Mouse (Mus musculus) bone marrow, adult 2 months (tissue): ENCODE measurements around the gene Naxd. TPM values are rescaled to one million over a fixed set of nuclear protein-coding genes. Genes with fewer than 3 reads are reported as not detected.

ENCODE experiments used
- H3K27ac ChIP-seq: fragments of 200-500 bp; 2 replicates; pipeline ENCODE4 v1.5.1; 2012; ENCODE audit warnings: low read depth, mild to moderate bottlenecking, control low read depth, inconsistent platforms, low read length; ENCODE audit not compliant: control insufficient read depth, poor library complexity, insufficient read depth
- H3K4me1 ChIP-seq: fragments of 200-500 bp; 2 replicates; pipeline ENCODE4 v1.6.1; 2011; ENCODE audit warnings: low read length; ENCODE audit not compliant: control insufficient read depth, insufficient read depth
- H3K4me3 ChIP-seq: fragments of 200-500 bp; replicated peaks from 2 replicates; pipeline ENCODE3; 2011; ENCODE audit warnings: mild to moderate bottlenecking, low read depth, low read length, control low read depth; ENCODE audit not compliant: control insufficient read depth
- CTCF ChIP-seq: fragments of 200-500 bp; IDR thresholded peaks from 2 replicates; pipeline ENCODE4 v1.5.1; 2011; ENCODE audit warnings: low read length, control low read depth; ENCODE audit not compliant: control insufficient read depth, insufficient read depth
- POLR2A ChIP-seq: fragments of 200-500 bp; IDR thresholded peaks from 2 replicates; pipeline ENCODE4 v1.6.1; 2011; ENCODE audit warnings: low read depth, mild to moderate bottlenecking, control low read depth, low read length, borderline replicate concordance; ENCODE audit not compliant: control insufficient read depth
- WGBS: fragments of 180-500 bp; shearing (Covaris S2); methylation state at CpG from one replicate; pipeline ENCODE4 v1.1.7; 2018; 5-methylcytosine and 5-hydroxymethylcytosine counted together
- polyA plus RNA-seq: library from polyadenylated mRNA; stranded (reverse); fragments of >200 nt; gene quantifications from 2 replicates; pipeline ENCODE4 v1.2.4, GENCODE M21; 2011; ENCODE audit warnings: low replicate concordance; ENCODE audit not compliant: missing spikeins, insufficient read depth, insufficient read length

The Naxd gene
- polyA plus RNA-seq, 1 experiment: 74.0 TPM

DNA sequence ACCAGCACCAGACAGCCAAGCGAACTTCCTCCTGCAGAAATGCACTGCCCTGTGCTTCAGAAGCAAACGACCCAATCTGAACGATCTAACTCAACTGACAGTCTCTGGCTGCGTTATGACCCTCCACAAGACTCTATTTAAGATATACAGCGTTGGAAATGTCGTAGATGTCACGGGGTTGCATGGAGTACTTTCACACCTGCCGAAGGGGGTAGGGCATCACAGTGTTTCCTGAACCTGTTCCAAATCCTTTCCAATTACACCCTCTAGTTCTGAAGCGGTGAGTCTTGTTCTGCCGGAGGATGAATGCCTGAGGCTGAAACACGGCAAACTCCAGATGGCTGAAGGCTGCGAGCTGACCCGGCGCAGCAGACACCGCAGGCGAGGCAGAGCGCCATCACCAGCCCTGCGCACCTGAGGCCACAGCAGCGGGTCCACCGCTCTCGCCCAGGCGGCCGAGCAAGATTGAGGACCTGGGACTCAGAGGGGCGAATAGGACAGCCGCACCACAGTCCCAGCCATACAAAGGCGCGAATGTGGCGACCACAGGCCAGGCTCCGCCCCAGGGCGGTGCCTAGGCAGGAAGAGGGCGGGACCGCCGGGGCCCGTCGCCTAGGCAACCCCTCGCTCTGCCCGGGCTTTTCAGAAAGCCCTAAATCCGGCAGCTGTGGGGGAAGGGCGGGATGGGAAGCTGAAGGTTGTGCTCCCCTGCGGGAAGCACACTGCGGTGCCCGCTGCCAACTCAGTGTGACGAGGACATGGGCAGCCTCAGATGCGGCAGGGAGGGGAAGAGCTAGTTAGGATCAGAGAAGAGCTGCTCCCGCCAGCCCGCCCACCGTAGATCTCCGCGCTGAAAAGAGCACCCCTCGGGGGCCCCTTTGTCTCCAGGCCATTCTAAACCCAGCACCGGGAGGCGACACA lies 57.8 kb downstream of the Naxd start, which contains the start of gene Ing1:
Ing1 (plus strand) TSS at position 773 of the 921 bp plus-strand sequence.
- TF ChIP-seq CTCF: no peak
- peak; percentile 97 for TF ChIP-seq POLR2A
- WGBS: under 1% methylated on average over 52 of the region's 52 CpGs
- H3K27ac ChIP-seq: peak within 1 kb of the TSS; percentile 89

DNA sequence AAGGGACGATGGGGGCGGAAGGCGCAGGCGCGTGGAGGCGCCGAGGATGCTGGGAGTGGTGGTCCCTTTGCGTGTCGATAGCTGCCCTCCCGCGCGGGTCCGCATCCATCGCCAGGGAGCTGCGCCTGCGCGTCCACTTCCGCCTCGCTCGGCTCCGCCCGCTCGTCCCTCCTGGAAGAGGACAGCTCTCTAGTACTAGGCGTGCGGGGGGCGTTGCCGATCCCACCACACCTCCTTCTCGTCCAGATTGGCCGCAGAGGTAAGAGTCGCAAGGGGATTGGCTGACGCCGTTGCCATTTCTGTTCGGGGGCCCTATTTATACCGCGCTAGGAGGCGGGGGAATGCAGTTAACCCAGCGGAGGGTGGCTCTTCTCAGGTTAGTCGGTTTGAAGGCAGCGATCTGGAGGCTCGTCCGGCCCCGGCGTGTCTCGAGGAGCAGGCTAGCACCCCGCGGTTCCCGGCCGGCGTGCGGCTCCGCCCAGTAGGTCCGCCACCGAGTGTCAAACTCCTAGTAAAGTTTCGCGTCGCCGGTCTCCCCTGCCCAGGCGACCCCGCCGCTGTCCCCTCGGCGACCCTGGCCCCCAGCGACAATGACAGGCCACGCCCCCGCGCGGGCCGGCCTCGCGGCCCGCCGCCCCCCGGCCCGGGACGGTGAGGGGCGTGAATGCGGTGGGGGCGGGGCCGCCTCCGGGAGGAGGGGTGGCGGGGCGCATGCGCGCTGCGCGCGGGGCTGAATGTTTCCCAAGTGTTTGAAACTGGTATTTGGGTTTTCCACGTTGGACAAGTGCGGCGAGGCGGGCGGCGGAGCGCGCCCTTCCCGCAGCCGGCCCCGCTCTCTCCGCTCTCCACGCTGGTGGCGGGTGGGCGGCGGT lies 58.6 kb downstream of the Naxd start:
- H3K27ac ChIP-seq: peak overlapping the region; percentile 89
- peak overlapping the region; percentile 100 for H3K4me3 ChIP-seq
- TF ChIP-seq CTCF (0 out of 2 replicates have a peak, but pooled peaks have one; percentile 5), POLR2A (peak; percentile 98)
- WGBS: under 1% methylated on average over 103 of the region's 103 CpGs
- no peaks in the 10 kb centered on the region; the same call in 1 of the 2 replicates for H3K4me1 ChIP-seq

More for the DNA sequence above, 57.8 kb downstream of the Naxd start, which contains the start of gene Ing1:
- Histone ChIP-seq H3K4me1 (no peaks in the 10 kb centered on the region; the same call in 1 of the 2 replicates), H3K4me3 (peak within 1 kb of the TSS; percentile 100)

DNA sequence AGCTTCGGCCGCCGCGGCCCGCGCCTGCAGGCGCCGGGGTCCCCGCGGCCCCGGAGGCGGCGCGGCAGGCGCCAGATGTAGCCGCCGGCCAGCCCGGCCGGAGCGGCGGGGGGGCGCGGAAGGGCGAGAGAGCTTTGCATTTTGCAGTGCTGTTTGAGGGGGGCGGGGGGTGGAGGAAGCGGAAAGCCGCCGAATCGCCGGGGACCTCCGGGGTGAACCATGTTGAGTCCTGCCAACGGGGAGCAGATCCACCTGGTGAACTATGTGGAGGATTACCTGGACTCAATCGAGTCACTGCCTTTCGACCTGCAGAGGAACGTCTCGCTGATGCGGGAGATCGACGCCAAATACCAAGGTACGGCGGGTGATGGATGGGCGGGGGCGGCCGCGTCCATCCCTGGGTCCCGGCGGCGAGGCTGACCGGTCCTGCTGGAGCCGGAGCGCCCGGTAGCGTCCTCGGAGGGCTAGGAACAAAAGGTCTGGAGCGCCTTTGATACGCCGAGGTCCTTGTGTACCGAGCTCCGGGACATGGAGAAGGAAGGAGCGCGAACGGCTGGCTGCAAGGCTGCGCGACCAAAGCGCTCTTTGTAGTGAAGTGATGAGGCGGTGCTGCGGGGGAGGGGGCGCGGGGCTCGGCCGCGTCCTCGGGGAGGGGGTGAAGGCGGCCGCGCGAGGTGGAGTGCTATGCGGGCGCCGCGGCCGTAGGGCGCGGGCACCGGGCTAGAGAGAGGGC lies 59.6 kb downstream of the Naxd start:
- Histone ChIP-seq H3K27ac (peak overlapping the region; percentile 89), H3K4me1 (no peaks in the 10 kb centered on the region; the same call in 1 of the 2 replicates), H3K4me3 (peak overlapping the region; percentile 100)
- TF ChIP-seq POLR2A (0 out of 2 replicates have a peak, but pooled peaks have one; percentile 18), CTCF (peak; percentile 4; the same call in 1 of the 2 replicates)
- 3% methylated on average over 82 of the region's 85 CpGs for WGBS

DNA sequence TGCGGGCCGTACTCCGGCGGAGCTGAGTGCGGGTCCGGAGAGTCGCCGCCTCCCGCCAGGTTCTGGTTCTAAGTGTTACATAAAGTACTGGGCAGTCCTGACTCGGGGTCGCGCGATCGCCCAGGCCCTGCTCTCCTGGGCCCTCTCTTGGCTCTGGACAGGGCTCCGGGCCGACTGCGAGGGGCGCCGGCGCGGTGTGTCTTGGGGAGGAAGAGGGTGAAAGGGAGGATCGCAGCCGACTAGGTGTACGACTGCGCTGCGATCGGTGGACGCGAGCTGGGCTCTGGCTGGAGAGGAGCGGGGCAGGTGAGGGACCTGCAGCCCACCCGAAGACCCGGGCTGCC lies 60.1 kb downstream of the Naxd start:
- H3K4me1 ChIP-seq: no peaks in the 10 kb centered on the region; the same call in 1 of the 2 replicates
- peak overlapping the region; percentile 100 for H3K4me3 ChIP-seq
- H3K27ac ChIP-seq: peak overlapping the region; percentile 89
- TF ChIP-seq POLR2A (no peak), CTCF (no peak)
- WGBS: under 1% methylated on average over 32 of the region's 32 CpGs

DNA sequence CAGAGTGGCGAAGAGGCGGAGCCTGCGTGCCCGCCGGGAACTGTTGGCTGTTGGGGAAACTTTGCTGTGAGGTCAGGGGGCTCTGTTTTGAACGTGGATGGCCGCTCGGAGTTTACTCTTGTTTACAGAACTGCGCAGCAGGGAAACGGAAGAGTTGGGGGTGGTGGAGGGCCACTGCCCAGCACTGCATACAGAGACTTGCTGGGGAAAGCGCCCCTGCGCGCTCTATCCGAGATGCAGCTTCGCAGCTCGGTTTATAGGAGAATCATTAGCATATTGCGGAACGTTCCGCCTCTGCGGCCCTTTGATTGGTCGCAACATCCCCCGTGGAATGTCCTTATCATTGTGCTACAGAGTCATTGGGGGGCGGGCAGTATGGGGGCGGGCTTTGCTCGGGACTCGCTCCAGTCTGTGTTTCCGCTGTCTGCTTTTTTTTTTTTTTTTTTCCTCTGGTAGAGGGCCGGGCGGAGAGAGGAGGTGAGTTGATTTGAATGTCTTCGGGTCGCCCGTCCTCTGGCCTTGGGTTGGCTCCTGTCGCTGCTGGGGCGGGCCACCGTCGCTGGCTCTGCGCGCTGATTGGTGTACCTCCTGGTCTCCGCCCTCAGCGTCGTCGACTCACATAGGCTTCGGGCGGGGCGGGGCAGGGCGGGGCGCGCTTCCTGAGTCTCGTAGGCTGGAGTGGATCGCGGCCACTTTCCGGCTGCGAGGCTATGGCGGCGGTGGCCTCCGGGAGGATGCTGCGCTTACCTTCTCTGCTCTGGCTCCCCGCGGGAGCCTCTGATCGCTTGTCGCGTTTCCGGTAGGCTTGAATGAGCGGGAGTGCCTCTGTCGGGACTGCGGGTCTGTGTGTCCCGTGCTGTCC lies 60.7 kb downstream of the Naxd start:
- Histone ChIP-seq H3K4me3 (peak overlapping the region; percentile 100), H3K27ac (peak overlapping the region; percentile 89), H3K4me1 (no peaks in the 10 kb centered on the region; the same call in 1 of the 2 replicates)
- WGBS: under 1% methylated on average over 67 of the region's 67 CpGs
- TF ChIP-seq CTCF (no peak), POLR2A (peak; percentile 100)

DNA sequence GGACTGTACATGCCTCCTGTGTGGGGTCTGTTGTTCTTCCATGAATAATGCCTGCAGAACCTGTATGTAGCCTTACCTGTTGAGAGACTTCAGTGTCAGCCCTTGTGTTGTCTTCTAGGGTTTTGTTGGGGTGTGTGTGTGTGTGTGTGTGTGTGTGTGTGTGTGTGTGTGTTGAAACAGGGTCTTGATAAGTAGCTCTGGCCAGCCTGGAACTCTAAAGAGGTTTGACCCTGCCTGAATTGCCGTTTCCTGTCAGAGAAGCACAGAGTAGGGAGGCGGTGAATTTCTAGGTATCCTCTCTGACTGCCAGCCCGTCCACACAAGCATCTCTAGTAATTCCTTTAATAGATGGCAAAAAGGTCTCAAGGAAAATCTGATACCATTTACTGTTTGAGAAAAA lies 62.2 kb downstream of the Naxd start:
- H3K4me3 ChIP-seq: no peak overlapping the region
- TF ChIP-seq CTCF (no peak), POLR2A (no peak)
- WGBS: 59% methylated on average over 3 of the region's 3 CpGs
- H3K27ac ChIP-seq: no peak overlapping the region
- H3K4me1 ChIP-seq: no peaks in the 10 kb centered on the region; the same call in 1 of the 2 replicates

DNA sequence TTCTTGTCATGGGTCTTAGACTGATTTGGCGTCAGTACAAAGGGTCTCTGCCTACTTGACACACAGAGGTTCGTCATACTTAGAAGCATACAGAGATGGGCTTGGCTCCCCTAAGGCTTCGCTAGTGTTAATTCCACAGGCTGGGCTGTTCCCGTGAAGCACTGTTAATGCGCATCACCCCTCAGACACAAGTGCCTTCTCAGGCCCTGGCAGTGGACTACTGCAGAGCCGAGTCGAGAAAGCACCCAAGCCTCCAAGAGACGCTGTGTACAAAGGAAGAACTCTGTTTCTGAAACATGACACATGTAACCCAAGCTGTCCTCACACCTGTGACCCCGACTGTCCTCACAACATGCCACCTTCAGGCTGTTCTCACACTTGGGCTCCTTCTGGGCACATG lies 62.9 kb downstream of the Naxd start:
- no peaks in the 10 kb centered on the region; the same call in 1 of the 2 replicates for H3K4me1 ChIP-seq
- WGBS: 84% methylated on average over 9 of the region's 9 CpGs
- H3K27ac ChIP-seq: no peak overlapping the region
- no peak overlapping the region for H3K4me3 ChIP-seq
- TF ChIP-seq CTCF: no peak
- no peak for TF ChIP-seq POLR2A
